Mouse (Mus musculus) forebrain, embryonic 16.5 days (tissue): ENCODE data around the gene Nudt14. TPM values are rescaled to one million over a fixed set of nuclear protein-coding genes. Genes with fewer than 3 reads are reported as not detected.

ENCODE experiments used
- microRNA-seq: library from miRNA; unstranded; fragments of <30 nt; microRNA quantifications from one replicate; pipeline ENCODE4, GENCODE M21; 2017
- polyA plus RNA-seq: library from polyadenylated mRNA; unstranded; fragments of >200 nt; fragmentation: Nextera tagmentation; extraction: Ambion mirVana; gene quantifications from 2 replicates; pipeline ENCODE4 v1.2.1, GENCODE M21; 2015

Nudt14 gene
- polyA plus RNA-seq, 1 experiment from 2014 or later = 57.0 TPM

Small RNA genes lying within 50 kb of the gene (microRNA-seq; reads per million reads assigned to microRNA genes)
- 0.83 reads per million for gene Mir6941

Other genes starting within 250 kb of the Nudt14 start
- 18.8 and 22.9 TPM in 2 replicates for gene Cep170b, start 221.7 kb downstream of the Nudt14 start, polyA plus RNA-seq
- 4.0 and 5.3 TPM in 2 replicates for gene Pld4, start 181.5 kb downstream of the Nudt14 start, polyA plus RNA-seq
- gene Ahnak2, start 139.5 kb downstream of the Nudt14 start, polyA plus RNA-seq = 1.2 TPM in 2 replicates
- gene Clba1, start 133.2 kb downstream of the Nudt14 start, polyA plus RNA-seq = 14.3 and 17.3 TPM in 2 replicates
- 71.0 and 80.9 TPM in 2 replicates for gene Cdca4, start 112.7 kb downstream of the Nudt14 start, polyA plus RNA-seq
- not detected in 2 replicates for gene Gpr132, start 73.9 kb downstream of the Nudt14 start, polyA plus RNA-seq
- 7.9 and 10.7 TPM in 2 replicates for gene Jag2, start 12.3 kb downstream of the Nudt14 start, polyA plus RNA-seq
- gene Btbd6, start 34.4 kb upstream of the Nudt14 start, polyA plus RNA-seq = 41.4 and 49.7 TPM in 2 replicates
- 60.8 and 64.6 TPM in 2 replicates for gene Brf1, start 58.6 kb upstream of the Nudt14 start, polyA plus RNA-seq
- 21.7 and 23.2 TPM in 2 replicates for gene Pacs2, start 72.4 kb upstream of the Nudt14 start, polyA plus RNA-seq
- gene Tex22, start 132.4 kb upstream of the Nudt14 start, polyA plus RNA-seq = not detected in 2 replicates
- 15.6 and 17.2 TPM in 2 replicates for gene Mta1, start 156.2 kb upstream of the Nudt14 start, polyA plus RNA-seq
- gene Crip2, start 198.1 kb upstream of the Nudt14 start, polyA plus RNA-seq = 426 and 444 TPM in 2 replicates
- 30.6 and 35.2 TPM in 2 replicates for gene Crip1, start 204.2 kb upstream of the Nudt14 start, polyA plus RNA-seq
- gene Tedc1, start 214.3 kb upstream of the Nudt14 start, polyA plus RNA-seq = 20.2 and 21.5 TPM in 2 replicates
- gene Tmem121, start 243.8 kb upstream of the Nudt14 start, polyA plus RNA-seq = 38.8 and 46.9 TPM in 2 replicates